Mouse (Mus musculus) heart, adult 2 months (tissue): ENCODE measurements at regions not wholly inside any gene's neighbourhood (a gene's known extent, or its start where the extent isn't known, plus 50 kb on each side); places are given as distances from the start of the nearest gene placed in this dataset.

Source experiments
- DNase-seq, 2 experiments: peaks; one replicate each; pipeline ENCODE4 v3.0.0; 2021
- H3K27ac ChIP-seq: fragments of 200-600 bp; 2 replicates; pipeline ENCODE4 v1.8.1; 2022
- H3K27me3 ChIP-seq: fragments of 200-500 bp; 2 replicates; pipeline ENCODE4 v1.6.1; 2012; ENCODE audit warnings: mild to moderate bottlenecking, low read length, inconsistent platforms, mixed read lengths; ENCODE audit not compliant: control insufficient read depth, insufficient read depth
- H3K36me3 ChIP-seq: fragments of 200-500 bp; 2 replicates; pipeline ENCODE4 v1.6.1; 2012; ENCODE audit warnings: low read length, inconsistent platforms; ENCODE audit not compliant: control insufficient read depth, insufficient read depth
- H3K4me1 ChIP-seq: fragments of 200-500 bp; 2 replicates; pipeline ENCODE4 v1.6.1; 2011; ENCODE audit warnings: low read length; ENCODE audit not compliant: control insufficient read depth, insufficient read depth
- H3K4me3 ChIP-seq: fragments of 200-600 bp; 2 replicates; pipeline ENCODE4 v1.8.1; 2022
- H3K79me2 ChIP-seq: fragments of 200-500 bp; replicated peaks from 2 replicates; pipeline ENCODE4 v1.6.1; 2012; ENCODE audit warnings: mild to moderate bottlenecking, inconsistent platforms, low read length, moderate library complexity, mixed read lengths; ENCODE audit not compliant: control insufficient read depth, insufficient read depth
- H3K9ac ChIP-seq: fragments of 200-500 bp; 2 replicates; pipeline ENCODE4 v1.6.1; 2012; ENCODE audit warnings: low read depth, mild to moderate bottlenecking, control low read depth, inconsistent platforms, low read length, mixed read lengths
- CTCF ChIP-seq: fragments of 200-600 bp; IDR thresholded peaks from 2 replicates; pipeline ENCODE4 v1.8.1; 2022; ENCODE audit warnings: antibody characterized with exemption, mild to moderate bottlenecking, moderate library complexity
- EP300 ChIP-seq: fragments of 200-500 bp; IDR thresholded peaks from 2 replicates; pipeline ENCODE4 v1.6.1; 2011; ENCODE audit warnings: low read depth, low read length, control low read depth; ENCODE audit not compliant: insufficient read depth
- POLR2A ChIP-seq: fragments of 200-500 bp; IDR thresholded peaks from 2 replicates; pipeline ENCODE4 v1.6.1; 2011; ENCODE audit warnings: mild to moderate bottlenecking, low read depth, low read length, control low read depth; ENCODE audit not compliant: insufficient read depth
- WGBS: fragments of 180-500 bp; shearing (Covaris S2); methylation state at CpG from one replicate; pipeline ENCODE4 v1.1.7; 2018; 5-methylcytosine and 5-hydroxymethylcytosine counted together
- intact Hi-C: fragments of 180-260 bp; cut with DNase I; formaldehyde crosslinking; loops from one replicate; pipeline ENCODE4 v1.15.1; 2025

DNA sequence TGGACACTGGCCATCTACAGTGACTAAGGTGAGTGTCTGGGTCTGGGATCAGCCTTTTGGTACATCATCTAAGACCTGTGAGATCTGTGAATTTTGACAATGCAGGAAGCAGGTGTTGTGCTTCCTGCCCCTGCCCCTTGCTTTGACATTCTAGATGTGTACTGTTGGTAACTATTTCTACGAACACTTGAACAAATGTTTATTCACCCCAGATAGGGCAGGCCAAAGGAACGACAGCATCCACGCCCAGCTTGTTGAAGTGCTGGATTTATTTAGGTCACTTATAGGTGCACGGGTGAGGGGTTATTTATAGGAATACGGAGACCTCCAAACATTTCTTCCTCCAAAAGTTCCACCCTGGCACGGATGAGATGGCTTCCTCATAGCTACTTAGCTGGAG lies 146.4 kb downstream of the Gadd45g start:
- H3K9ac ChIP-seq: no peak overlapping the region
- WGBS: 53% methylated on average over 6 of the region's 6 CpGs
- TF ChIP-seq POLR2A: no peak
- TF ChIP-seq CTCF: no peak
- no peak for TF ChIP-seq EP300
- H3K79me2 ChIP-seq: no peaks in the 10 kb centered on the region
- no peak for DNase-seq
- no peaks in the 10 kb centered on the region for H3K27me3 ChIP-seq
- intact Hi-C loops: no loop called here
- no peak overlapping the region for H3K27ac ChIP-seq
- H3K36me3 ChIP-seq: no peaks in the 10 kb centered on the region
- peaks cover 2% of the 10 kb centered on the region; the same call in 1 of the 2 replicates for H3K4me1 ChIP-seq
- no peak overlapping the region for H3K4me3 ChIP-seq

- 57% methylated on average over 4 of the region's 4 CpGs for WGBS
- Histone ChIP-seq H3K4me1 (peaks cover 2% of the 10 kb centered on the region; the same call in 1 of the 2 replicates), H3K4me3 (no peak overlapping the region), H3K79me2 (no peaks in the 10 kb centered on the region), H3K9ac (no peak overlapping the region), H3K27ac (no peak overlapping the region), H3K27me3 (no peaks in the 10 kb centered on the region), H3K36me3 (no peaks in the 10 kb centered on the region)
- no peak for TF ChIP-seq POLR2A
- TF ChIP-seq CTCF: no peak
- no peak for TF ChIP-seq EP300
- DNase-seq: no peak
- intact Hi-C loops: no loop called here
Observed at GRCm38 (mm10) chr13:51996163-51996562, 149.7 kb downstream of the Gadd45g start.

DNA sequence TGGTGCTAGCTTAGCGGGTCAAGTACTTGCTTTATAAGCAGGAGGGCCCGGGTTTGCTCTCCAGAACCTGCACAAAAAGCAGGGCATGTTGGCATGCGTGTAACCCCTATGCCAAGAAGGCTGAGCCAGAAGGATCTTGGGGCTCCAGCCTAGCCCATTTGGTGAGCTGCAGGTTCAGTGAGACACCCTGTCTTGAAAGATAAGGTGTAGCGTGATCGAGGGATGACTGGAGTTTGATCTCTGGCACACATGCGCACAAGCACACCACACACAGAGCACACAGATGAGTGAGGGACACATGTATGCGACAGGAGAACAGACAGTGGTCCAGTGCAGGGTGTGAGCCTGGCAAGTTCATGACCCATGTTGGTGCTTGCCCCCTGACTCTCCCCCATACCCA lies 152.1 kb downstream of the Gadd45g start:
- no peaks in the 10 kb centered on the region for H3K27me3 ChIP-seq
- H3K9ac ChIP-seq: no peak overlapping the region
- H3K4me1 ChIP-seq: peaks cover 2% of the 10 kb centered on the region; the same call in 1 of the 2 replicates
- no peaks in the 10 kb centered on the region for H3K36me3 ChIP-seq
- DNase-seq: no peak
- TF ChIP-seq POLR2A (no peak), EP300 (no peak), CTCF (no peak)
- H3K27ac ChIP-seq: no peak overlapping the region
- no peaks in the 10 kb centered on the region for H3K79me2 ChIP-seq
- 94% methylated on average over 7 of the region's 7 CpGs for WGBS
- H3K4me3 ChIP-seq: no peak overlapping the region
- intact Hi-C loops: no loop called here

DNA sequence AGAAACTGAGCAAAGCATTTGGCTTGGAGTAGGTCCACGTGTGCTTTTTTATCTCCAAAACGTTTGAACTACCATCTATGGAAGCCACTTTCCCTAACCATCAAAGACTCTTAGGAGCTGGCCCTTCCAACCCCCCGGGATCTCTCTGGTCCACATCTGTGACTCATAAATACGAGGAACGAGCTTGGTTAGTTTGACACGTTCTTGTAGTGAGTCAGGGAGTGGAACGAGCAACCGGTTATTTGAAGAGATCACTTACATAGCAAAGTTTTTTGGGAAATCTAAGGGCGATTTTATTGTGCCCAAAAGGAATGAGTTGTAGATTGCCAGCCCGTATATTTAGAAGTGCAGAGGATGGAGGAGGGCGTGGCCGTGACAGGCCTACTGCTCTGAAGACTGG lies 155.3 kb downstream of the Gadd45g start:
- H3K27ac ChIP-seq: no peak overlapping the region
- H3K36me3 ChIP-seq: no peaks in the 10 kb centered on the region
- no peak overlapping the region for H3K4me3 ChIP-seq
- H3K9ac ChIP-seq: no peak overlapping the region
- no peaks in the 10 kb centered on the region for H3K4me1 ChIP-seq
- 77% methylated on average over 12 of the region's 12 CpGs for WGBS
- intact Hi-C loops: no loop called here
- DNase-seq: no peak
- no peaks in the 10 kb centered on the region for H3K27me3 ChIP-seq
- no peak for TF ChIP-seq POLR2A
- no peak for TF ChIP-seq EP300
- no peak for TF ChIP-seq CTCF
- no peaks in the 10 kb centered on the region for H3K79me2 ChIP-seq

GRCm38 (mm10) chr13:52003946-52004539 lies 157.6 kb downstream of the Gadd45g start:
- Histone ChIP-seq H3K4me3 (no peak overlapping the region), H3K27me3 (no peaks in the 10 kb centered on the region), H3K9ac (no peak overlapping the region), H3K27ac (no peak overlapping the region), H3K4me1 (no peaks in the 10 kb centered on the region), H3K79me2 (no peaks in the 10 kb centered on the region), H3K36me3 (no peaks in the 10 kb centered on the region)
- DNase-seq: no peak
- 84% methylated on average over 5 of the region's 5 CpGs for WGBS
- TF ChIP-seq CTCF: no peak
- intact Hi-C loops: no loop called here

- no peak for DNase-seq
- Histone ChIP-seq H3K9ac (no peak overlapping the region), H3K27ac (no peak overlapping the region), H3K4me3 (no peak overlapping the region), H3K79me2 (no peaks in the 10 kb centered on the region), H3K36me3 (no peaks in the 10 kb centered on the region), H3K27me3 (no peaks in the 10 kb centered on the region), H3K4me1 (no peaks in the 10 kb centered on the region)
- no peak for TF ChIP-seq EP300
- no peak for TF ChIP-seq CTCF
- no peak for TF ChIP-seq POLR2A
- intact Hi-C loops: no loop called here
- WGBS: 81% methylated on average over 6 of the region's 6 CpGs
Observed at GRCm38 (mm10) chr13:52007585-52008395, 161.3 kb downstream of the Gadd45g start.
